Mouse (Mus musculus) bone marrow, adult 2 months (tissue): Measurements from ENCODE around the gene Tnxb.
"Not testable (repeated sequence)": the region's sequence is repeated elsewhere in the genome, so short reads cannot be mapped to it uniquely, and the experiment has no call there.

Source experiments
- CTCF ChIP-seq: fragments of 200-500 bp; IDR thresholded peaks from 2 replicates; pipeline ENCODE4 v1.5.1; 2011; ENCODE audit warnings: low read length, control low read depth; ENCODE audit not compliant: control insufficient read depth, insufficient read depth
- POLR2A ChIP-seq: fragments of 200-500 bp; IDR thresholded peaks from 2 replicates; pipeline ENCODE4 v1.6.1; 2011; ENCODE audit warnings: low read depth, mild to moderate bottlenecking, control low read depth, low read length, borderline replicate concordance; ENCODE audit not compliant: control insufficient read depth

- TF ChIP-seq CTCF, POLR2A: not testable (repeated sequence)
Observed at GRCm38 (mm10) chr17:34729779-34730553, 59.6 kb downstream of the Tnxb start.
